Mouse (Mus musculus): Measurements from ENCODE around the gene Zglp1.

GRCm38 (mm10) chr9:21036161-21036560, 30.7 kb downstream of the Zglp1 start:
- TF ChIP-seq ZNF384 (IDR thresholded peaks at IDR 0.05; ENCODE audit: low read depth, low read length), result no peak
- TF ChIP-seq JUND (IDR thresholded peaks at IDR 0.05; ENCODE audit: low read depth, low read length), result no peak
- no peak for TF ChIP-seq USF1 (IDR thresholded peaks at IDR 0.05; ENCODE audit: low read depth, low read length)
- TF ChIP-seq POLR2AphosphoS2 (IDR thresholded peaks at IDR 0.05; ENCODE audit: low read length), result no peak
- TF ChIP-seq TAL1 (IDR thresholded peaks at IDR 0.05; ENCODE audit: low read length), result no peak
- no peak for TF ChIP-seq EP300 (IDR thresholded peaks at IDR 0.05; ENCODE audit: low read depth in 1 of 2, low read length in 2 of 2)
- no peak for TF ChIP-seq HCFC1 (IDR thresholded peaks at IDR 0.05; ENCODE audit: low read depth, low read length)
- no peak for TF ChIP-seq CTCF (IDR thresholded peaks at IDR 0.05 in 2 of 3, conservative IDR thresholded peaks at IDR 0.05 in 1 of 3; ENCODE audit: control insufficient read depth in 1 of 3, insufficient read depth in 1 of 3, low read depth in 2 of 3, low read length in 3 of 3, poor library complexity in 1 of 3, severe bottlenecking in 1 of 3)
- no peak for TF ChIP-seq GABPA (IDR thresholded peaks at IDR 0.05; ENCODE audit: low read depth, low read length)
- no peak for TF ChIP-seq MAX (IDR thresholded peaks at IDR 0.05; ENCODE audit: low read length)
- TF ChIP-seq POLR2A (IDR thresholded peaks at IDR 0.05; ENCODE audit: control insufficient read depth in 1 of 2, insufficient read depth in 1 of 2, low read depth in 1 of 2, low read length in 2 of 2, poor library complexity in 1 of 2), result no peak
- TF ChIP-seq E2F4 (IDR thresholded peaks at IDR 0.05; ENCODE audit: borderline replicate concordance, low read depth, low read length), result no peak
- no peak for TF ChIP-seq SMC3 (IDR thresholded peaks at IDR 0.05; ENCODE audit: low read depth, low read length)
- no peak for TF ChIP-seq MEF2A (IDR thresholded peaks at IDR 0.05; ENCODE audit: extremely low read depth, insufficient replicate concordance, low read depth, low read length, poor library complexity, severe bottlenecking)

All from MEL (cell line).